Mouse (Mus musculus) midbrain, embryonic 11.5 days (tissue): ENCODE measurements at regions not wholly inside any gene's neighbourhood (a gene's known extent, or its start where the extent isn't known, plus 50 kb on each side); places are given as distances from the start of the nearest gene placed in this dataset.

Source experiments
- ATAC-seq: fragments of 200-750 bp; cut with Nextera tagmentation; 2 replicates; pipeline ENCODE4 v1.8.0; 2017; ENCODE audit warnings: moderate TSS enrichment, moderate library complexity; ENCODE audit not compliant: low FRiP score
- DNase-seq: peaks from one replicate; pipeline ENCODE4 v3.0.0; 2015; ENCODE audit warnings: low spot score; ENCODE audit errors: missing footprints
- H3K27ac ChIP-seq: fragments of 300-500 bp; sonication (generic); 2 replicates; pipeline ENCODE4 v1.5.1; 2014; ENCODE audit warnings: low read depth, low read length
- H3K27me3 ChIP-seq: fragments of 300-500 bp; sonication (generic); 2 replicates; pipeline ENCODE4 v1.6.1; 2014; ENCODE audit warnings: mild to moderate bottlenecking, low read length, moderate library complexity, mixed read lengths; ENCODE audit not compliant: control insufficient read depth, insufficient read depth
- H3K36me3 ChIP-seq: fragments of 300-500 bp; sonication (generic); 2 replicates; pipeline ENCODE4 v1.6.1; 2014; ENCODE audit warnings: mild to moderate bottlenecking, low read length, moderate library complexity, mixed read lengths; ENCODE audit not compliant: control insufficient read depth, insufficient read depth
- H3K4me1 ChIP-seq: fragments of 300-500 bp; sonication (generic); 2 replicates; pipeline ENCODE4 v1.6.1; 2014; ENCODE audit warnings: low read length; ENCODE audit not compliant: control insufficient read depth, insufficient read depth
- H3K4me2 ChIP-seq: fragments of 300-500 bp; sonication (generic); 2 replicates; pipeline ENCODE4 v1.6.1; 2014; ENCODE audit warnings: mild to moderate bottlenecking, moderate library complexity
- H3K4me3 ChIP-seq: fragments of 300-500 bp; sonication (generic); 2 replicates; pipeline ENCODE4 v1.5.1; 2014; ENCODE audit warnings: low read depth, low read length
- H3K9ac ChIP-seq: fragments of 300-500 bp; sonication (generic); 2 replicates; pipeline ENCODE4 v1.6.1; 2014; ENCODE audit warnings: low read length
- H3K9me3 ChIP-seq: fragments of 300-500 bp; sonication (generic); 2 replicates; pipeline ENCODE4 v1.6.1; 2016; ENCODE audit warnings: low read length; ENCODE audit not compliant: control insufficient read depth
- WGBS: fragments of 180-500 bp; shearing (Covaris S2); extraction: QIAGEN DNeasy Blood & Tissue Kit; methylation state at CpG from one replicate; pipeline ENCODE4 v1.1.7; 2014; 5-methylcytosine and 5-hydroxymethylcytosine counted together

DNA sequence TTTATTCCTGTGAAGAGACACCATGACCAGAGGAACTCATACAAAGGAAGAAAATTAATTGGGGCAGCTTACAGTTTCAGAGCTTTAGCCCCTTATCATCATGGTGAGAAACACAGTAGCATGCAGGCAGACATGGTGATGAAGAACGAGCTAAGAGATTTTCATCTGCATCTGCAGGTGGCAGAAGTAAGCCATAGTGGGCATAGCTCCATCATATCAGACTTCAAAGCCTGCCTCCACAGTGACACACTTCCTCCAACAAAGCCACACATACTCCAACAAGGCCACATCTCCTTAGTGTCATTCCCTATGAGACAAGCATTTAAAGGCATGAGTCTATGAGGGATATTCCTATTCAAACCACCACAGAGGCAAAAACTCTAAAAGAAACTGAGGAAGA, 800.7 kb upstream of the Pcdh9 start:
- Histone ChIP-seq H3K36me3 (no peaks in the 10 kb centered on the region), H3K4me2 (no peak overlapping the region), H3K4me3 (no peak overlapping the region), H3K9ac (no peak overlapping the region), H3K4me1 (no peaks in the 10 kb centered on the region), H3K27ac (no peak overlapping the region), H3K27me3 (no peaks in the 10 kb centered on the region), H3K9me3 (no peaks in the 10 kb centered on the region)
- DNase-seq (no peak), ATAC-seq (no peak)
- WGBS, result 77% methylated on average over 1 of the region's 1 CpGs

DNA sequence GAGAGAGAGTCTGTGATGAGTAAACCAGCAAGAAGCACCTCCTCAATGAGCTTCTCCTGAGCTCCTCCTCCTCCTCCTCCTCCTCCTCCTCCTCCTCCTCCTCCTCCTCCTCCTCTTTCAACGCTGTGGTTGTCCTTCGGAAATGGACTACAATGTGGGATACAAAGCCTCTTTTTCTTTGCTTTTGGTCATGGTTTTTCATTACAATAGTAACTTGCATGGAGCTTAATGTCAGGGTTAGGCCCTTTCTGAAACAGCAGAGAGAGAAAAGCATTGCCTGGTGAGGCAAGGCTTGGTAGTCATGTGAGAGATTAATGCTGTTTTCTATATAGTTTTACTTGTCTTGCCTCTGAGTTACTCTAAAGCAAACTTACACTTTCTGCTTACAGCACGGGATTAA, 787.2 kb upstream of the Pcdh9 start:
- DNase-seq (no peak), ATAC-seq (peak; percentile 57; the same call in 1 of the 2 replicates)
- 38% methylated on average over 1 of the region's 3 CpGs for WGBS
- no peaks in the 10 kb centered on the region for H3K36me3 ChIP-seq
- H3K4me1 ChIP-seq, result no peaks in the 10 kb centered on the region
- H3K27ac ChIP-seq, result no peak overlapping the region
- no peaks in the 10 kb centered on the region for H3K9me3 ChIP-seq
- H3K4me2 ChIP-seq, result no peak overlapping the region
- H3K27me3 ChIP-seq, result no peaks in the 10 kb centered on the region
- H3K4me3 ChIP-seq, result no peak overlapping the region
- H3K9ac ChIP-seq, result no peak overlapping the region

DNA sequence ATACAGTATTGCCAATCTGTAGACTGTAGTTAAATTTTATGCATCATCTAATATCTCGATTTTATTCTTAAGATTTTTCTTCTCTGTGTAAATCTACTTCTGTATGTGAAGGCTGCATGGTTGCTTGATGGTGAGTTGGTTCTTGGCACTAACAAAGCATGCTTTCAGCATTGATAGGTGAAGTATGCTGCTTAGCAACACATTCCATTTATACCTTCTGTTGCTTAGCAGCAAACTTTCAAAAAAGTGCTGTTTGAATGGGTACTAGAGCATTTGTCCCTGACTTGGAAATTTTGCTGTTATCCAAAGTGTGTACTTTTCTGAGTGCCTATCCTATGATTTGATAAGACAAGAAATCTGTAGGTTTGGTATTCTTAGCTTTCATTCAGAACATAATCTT, 763.1 kb upstream of the Pcdh9 start:
- no peaks in the 10 kb centered on the region for H3K9me3 ChIP-seq
- no peaks in the 10 kb centered on the region for H3K27me3 ChIP-seq
- no peak for ATAC-seq
- DNase-seq, result no peak
- no peak overlapping the region for H3K9ac ChIP-seq
- no peaks in the 10 kb centered on the region for H3K36me3 ChIP-seq
- H3K4me1 ChIP-seq, result no peaks in the 10 kb centered on the region
- H3K4me2 ChIP-seq, result no peak overlapping the region
- H3K4me3 ChIP-seq, result no peak overlapping the region
- no peak overlapping the region for H3K27ac ChIP-seq
- 73% methylated on average over 1 of the region's 1 CpGs for WGBS

DNA sequence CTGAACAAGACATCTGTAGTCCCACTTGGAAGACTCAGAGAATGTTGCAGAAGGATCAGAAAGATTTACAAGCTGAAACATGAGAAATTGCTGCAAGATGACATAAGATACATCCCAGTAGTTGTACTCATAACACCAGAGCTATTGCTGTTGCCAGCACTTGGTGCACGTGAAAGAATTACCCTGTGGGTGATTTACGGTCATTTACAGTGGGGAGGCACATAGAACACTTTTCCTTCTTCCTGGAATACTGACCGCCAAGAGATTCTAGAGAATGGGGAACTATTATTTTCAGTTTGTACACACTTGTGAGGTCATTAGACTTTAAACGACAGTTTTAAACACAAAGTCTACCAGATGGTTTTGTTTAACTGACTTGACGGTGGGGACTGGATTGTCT, 724.5 kb upstream of the Pcdh9 start:
- H3K4me3 ChIP-seq, result no peak overlapping the region
- H3K9me3 ChIP-seq, result no peaks in the 10 kb centered on the region
- 83% methylated on average over 5 of the region's 5 CpGs for WGBS
- no peak for ATAC-seq
- H3K27me3 ChIP-seq, result no peaks in the 10 kb centered on the region
- no peak overlapping the region for H3K27ac ChIP-seq
- no peak for DNase-seq
- no peaks in the 10 kb centered on the region for H3K36me3 ChIP-seq
- no peaks in the 10 kb centered on the region for H3K4me1 ChIP-seq
- H3K4me2 ChIP-seq, result no peak overlapping the region
- no peak overlapping the region for H3K9ac ChIP-seq
